Mouse (Mus musculus): ENCODE results near the gene Itpr3. TPM values are rescaled to one million over a fixed set of nuclear protein-coding genes. Genes with fewer than 3 reads are reported as not detected.
A peak's percentile ranks its signal among the peaks of the same experiment; 100 is the strongest.

Gene Itpr3
- polyA plus RNA-seq, 1 experiment from 2014 or later, result 3.6 TPM

GRCm38 (mm10) chr17:27040304-27041045, 16.6 kb upstream of the Itpr3 start:
- no peak overlapping the region for H3K27ac ChIP-seq (ENCODE audit: low read length)
- no peaks in the 10 kb centered on the region for H3K36me3 ChIP-seq (ENCODE audit: insufficient read depth, low read length)
- TF ChIP-seq EP300 (IDR thresholded peaks at IDR 0.05), result no peak
- no peak for TF ChIP-seq CTCF (IDR thresholded peaks at IDR 0.05)
- H3K27me3 ChIP-seq (replicated peaks; ENCODE audit: insufficient read depth, low read length), result no peaks in the 10 kb centered on the region
- H3K4me1 ChIP-seq (ENCODE audit: insufficient read depth, low read depth, low read length), result peaks cover 26% of the 10 kb centered on the region
- no peak overlapping the region for H3K4me2 ChIP-seq (replicated peaks; ENCODE audit: low read depth, low read length)
- DNase-seq (ENCODE audit: low spot score) (no peak), ATAC-seq (no peak)
- 27% methylated on average over 20 of the region's 20 CpGs for WGBS
- no peak overlapping the region for H3K4me3 ChIP-seq (ENCODE audit: low read depth, low read length)
- no peak overlapping the region for H3K9ac ChIP-seq (replicated peaks; ENCODE audit: low read depth)
- no peaks in the 10 kb centered on the region for H3K9me3 ChIP-seq (ENCODE audit: low read length)

DNA sequence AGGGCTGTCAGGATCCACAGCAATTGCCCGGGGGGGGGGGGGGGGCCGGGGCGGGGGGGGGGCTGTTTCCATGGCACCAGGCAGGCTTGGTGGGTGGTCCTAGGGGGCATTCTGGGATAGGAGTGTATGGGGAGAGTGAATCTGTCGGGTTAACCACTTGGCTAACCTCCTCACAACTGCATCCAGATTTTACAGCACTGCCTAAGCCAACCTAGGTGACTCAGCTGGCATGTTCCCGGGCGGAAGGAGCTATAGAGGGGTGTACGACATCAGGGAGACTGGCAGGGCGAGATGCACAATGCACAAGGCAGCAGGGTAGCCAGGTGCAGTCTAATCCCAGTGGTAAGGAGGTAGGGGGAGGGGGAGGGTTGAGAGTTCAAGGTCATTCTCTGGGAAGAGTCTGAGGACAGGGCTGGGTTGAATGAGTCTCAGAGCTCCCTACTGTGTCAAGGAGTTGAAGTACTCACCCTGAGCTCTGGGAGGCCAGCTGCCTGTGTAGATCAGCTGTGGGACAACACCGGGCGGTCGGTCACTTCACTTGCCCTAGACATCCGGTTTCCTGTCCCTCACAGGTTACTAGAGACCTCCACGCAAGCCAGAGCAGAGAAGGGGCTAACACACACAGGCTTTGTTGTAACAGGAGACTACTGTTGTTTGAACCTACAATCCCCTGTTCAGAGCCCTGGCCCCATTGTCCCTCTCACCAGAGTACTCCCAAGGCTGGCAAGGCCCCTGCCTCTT, 15.9 kb upstream of the Itpr3 start:
- WGBS, result 37% methylated on average over 13 of the region's 13 CpGs
- Histone ChIP-seq H3K9me3 (ENCODE audit: low read length) (no peaks in the 10 kb centered on the region), H3K9ac (replicated peaks; ENCODE audit: low read depth) (no peak overlapping the region), H3K36me3 (ENCODE audit: insufficient read depth, low read length) (no peaks in the 10 kb centered on the region), H3K27me3 (replicated peaks; ENCODE audit: insufficient read depth, low read length) (no peaks in the 10 kb centered on the region), H3K27ac (ENCODE audit: low read length) (no peak overlapping the region), H3K4me1 (ENCODE audit: insufficient read depth, low read depth, low read length) (peaks cover 26% of the 10 kb centered on the region), H3K4me2 (replicated peaks; ENCODE audit: low read depth, low read length) (no peak overlapping the region), H3K4me3 (ENCODE audit: low read depth, low read length) (no peak overlapping the region)
- no peak for TF ChIP-seq CTCF (IDR thresholded peaks at IDR 0.05)
- no peak for TF ChIP-seq EP300 (IDR thresholded peaks at IDR 0.05)
- DNase-seq (ENCODE audit: low spot score) (no peak), ATAC-seq (no peak)

GRCm38 (mm10) chr17:27041787-27042055, 15.4 kb upstream of the Itpr3 start:
- 79% methylated on average over 2 of the region's 2 CpGs for WGBS
- Histone ChIP-seq H3K4me3 (ENCODE audit: low read depth, low read length) (no peak overlapping the region), H3K27me3 (replicated peaks; ENCODE audit: insufficient read depth, low read length) (no peaks in the 10 kb centered on the region), H3K27ac (ENCODE audit: low read length) (no peak overlapping the region), H3K4me2 (replicated peaks; ENCODE audit: low read depth, low read length) (no peak overlapping the region), H3K4me1 (ENCODE audit: insufficient read depth, low read depth, low read length) (peaks cover 22% of the 10 kb centered on the region), H3K9me3 (ENCODE audit: low read length) (no peaks in the 10 kb centered on the region), H3K9ac (replicated peaks; ENCODE audit: low read depth) (no peak overlapping the region), H3K36me3 (ENCODE audit: insufficient read depth, low read length) (no peaks in the 10 kb centered on the region)
- TF ChIP-seq CTCF (IDR thresholded peaks at IDR 0.05) (no peak), EP300 (IDR thresholded peaks at IDR 0.05) (no peak)
- DNase-seq (ENCODE audit: low spot score), result no peak
- no peak for ATAC-seq

DNA sequence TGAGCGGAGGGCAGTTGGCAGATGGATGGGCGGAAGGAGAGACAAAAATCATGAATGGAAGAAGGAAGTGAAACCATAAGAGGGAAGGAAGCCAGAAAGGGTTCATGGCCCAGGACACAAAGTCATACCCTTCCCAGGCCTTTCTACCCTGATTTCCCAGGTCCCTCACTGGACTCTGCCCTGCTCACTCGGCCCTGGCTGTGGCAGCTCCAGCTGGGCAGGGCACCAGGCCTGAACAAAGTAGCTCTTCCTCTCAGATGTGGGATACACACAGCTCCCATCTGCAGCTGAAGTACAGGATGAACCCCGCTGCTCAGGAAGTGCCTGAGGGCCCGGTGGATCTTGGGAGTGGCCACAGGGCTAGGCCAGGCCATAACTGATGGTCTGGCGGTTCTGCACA, 14.3 kb upstream of the Itpr3 start:
- ATAC-seq (no peak), DNase-seq (ENCODE audit: low spot score) (no peak)
- Histone ChIP-seq H3K4me3 (ENCODE audit: low read depth, low read length) (no peak overlapping the region), H3K36me3 (ENCODE audit: insufficient read depth, low read length) (no peaks in the 10 kb centered on the region), H3K9me3 (ENCODE audit: low read length) (no peaks in the 10 kb centered on the region), H3K4me2 (replicated peaks; ENCODE audit: low read depth, low read length) (no peak overlapping the region), H3K4me1 (ENCODE audit: insufficient read depth, low read depth, low read length) (peaks cover 16% of the 10 kb centered on the region), H3K27me3 (replicated peaks; ENCODE audit: insufficient read depth, low read length) (no peaks in the 10 kb centered on the region), H3K9ac (replicated peaks; ENCODE audit: low read depth) (no peak overlapping the region), H3K27ac (ENCODE audit: low read length) (no peak overlapping the region)
- TF ChIP-seq CTCF (IDR thresholded peaks at IDR 0.05) (no peak), EP300 (IDR thresholded peaks at IDR 0.05) (no peak)
- WGBS, result 62% methylated on average over 6 of the region's 6 CpGs

- H3K4me1 ChIP-seq (ENCODE audit: insufficient read depth, low read depth, low read length), result peaks cover 6% of the 10 kb centered on the region
- DNase-seq (ENCODE audit: low spot score) (no peak), ATAC-seq (no peak)
- H3K4me2 ChIP-seq (replicated peaks; ENCODE audit: low read depth, low read length), result no peak overlapping the region
- H3K4me3 ChIP-seq (ENCODE audit: low read depth, low read length), result no peak overlapping the region
- WGBS, result 87% methylated on average over 6 of the region's 6 CpGs
- TF ChIP-seq CTCF (IDR thresholded peaks at IDR 0.05) (no peak), EP300 (IDR thresholded peaks at IDR 0.05) (no peak)
- H3K27ac ChIP-seq (ENCODE audit: low read length), result no peak overlapping the region
- no peak overlapping the region for H3K9ac ChIP-seq (replicated peaks; ENCODE audit: low read depth)
- H3K36me3 ChIP-seq (ENCODE audit: insufficient read depth, low read length), result no peaks in the 10 kb centered on the region
- no peaks in the 10 kb centered on the region for H3K9me3 ChIP-seq (ENCODE audit: low read length)
- H3K27me3 ChIP-seq (replicated peaks; ENCODE audit: insufficient read depth, low read length), result no peaks in the 10 kb centered on the region
Measured at GRCm38 (mm10) chr17:27045164-27045563, 11.9 kb upstream of the Itpr3 start.

GRCm38 (mm10) chr17:27047762-27048444, 9.2 kb upstream of the Itpr3 start:
- H3K9me3 ChIP-seq (ENCODE audit: low read length), result no peaks in the 10 kb centered on the region
- ATAC-seq, result no peak
- H3K4me3 ChIP-seq (ENCODE audit: low read depth, low read length), result no peak overlapping the region
- no peaks in the 10 kb centered on the region for H3K27me3 ChIP-seq (replicated peaks; ENCODE audit: insufficient read depth, low read length)
- peak overlapping the region; percentile 80 for H3K27ac ChIP-seq (ENCODE audit: low read length)
- no peak overlapping the region for H3K9ac ChIP-seq (replicated peaks; ENCODE audit: low read depth)
- TF ChIP-seq EP300 (IDR thresholded peaks at IDR 0.05) (no peak), CTCF (IDR thresholded peaks at IDR 0.05) (peak; percentile 66)
- 74% methylated on average over 14 of the region's 14 CpGs for WGBS
- no peak overlapping the region for H3K4me2 ChIP-seq (replicated peaks; ENCODE audit: low read depth, low read length)
- H3K4me1 ChIP-seq (ENCODE audit: insufficient read depth, low read depth, low read length), result peaks cover 7% of the 10 kb centered on the region; the same call in 1 of the 2 replicates
- no peaks in the 10 kb centered on the region for H3K36me3 ChIP-seq (ENCODE audit: insufficient read depth, low read length)
- no peak for DNase-seq (ENCODE audit: low spot score)
